Mouse (Mus musculus) cerebellum, postnatal 25 days (tissue): ENCODE data around the gene 1700020A23Rik.
"Not testable (repeated sequence)": the region's sequence is repeated elsewhere in the genome, so short reads cannot be mapped to it uniquely, and the experiment has no call there.

ENCODE experiments used
- DNase-seq, 2 experiments: peaks; one replicate each; pipeline ENCODE4 v3.0.0; 2021; ENCODE audit warnings: mixed read lengths in 2 of 2

1700020A23Rik gene

DNA sequence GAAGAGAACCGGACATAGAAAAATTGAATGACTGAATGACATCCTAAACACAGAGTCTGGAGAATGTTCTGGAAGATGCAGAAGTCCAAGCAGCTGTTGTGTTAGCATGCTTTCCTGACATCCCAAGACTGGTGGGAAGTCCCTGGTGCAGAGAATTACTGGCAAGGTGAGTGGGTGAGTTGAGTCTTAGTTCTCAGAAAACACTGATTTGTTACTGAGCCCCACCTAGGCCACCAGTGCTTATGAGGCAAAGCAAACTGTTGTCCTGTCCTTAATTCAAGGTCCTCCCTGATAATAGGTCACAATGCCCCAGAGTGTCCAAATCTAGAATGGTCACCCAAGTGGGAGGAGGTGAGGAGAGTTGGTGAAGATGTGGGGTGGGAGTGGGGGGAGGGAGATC, at the start of gene 1700020A23Rik, which contains the start of gene Gm28372:
1700020A23Rik (plus strand) TSS at position 321 of the 400 bp plus-strand sequence.
Gm28372 (plus strand) TSS at position 301 of the 400 bp plus-strand sequence.
- no peak for DNase-seq

DNA sequence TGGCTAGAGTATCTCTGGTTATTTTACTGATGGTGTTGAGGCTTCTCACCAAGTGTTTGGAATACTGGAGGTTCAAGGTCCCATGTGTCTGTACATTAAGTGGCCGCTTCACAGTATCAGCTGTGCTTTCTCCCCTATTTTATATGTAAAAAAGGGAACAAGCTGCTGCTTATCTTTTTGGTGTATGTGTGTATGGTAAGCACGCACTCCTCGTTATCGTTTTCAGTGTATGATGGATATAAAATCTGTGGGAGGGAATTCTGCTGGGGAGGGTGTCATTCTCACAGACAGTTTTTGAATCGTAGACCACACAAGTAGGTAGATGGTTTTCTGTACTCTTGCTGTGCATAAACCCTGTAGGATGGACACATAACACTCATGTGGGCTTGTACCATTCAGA, 47.5 kb upstream of the 1700020A23Rik start:
- no peak for DNase-seq

DNA sequence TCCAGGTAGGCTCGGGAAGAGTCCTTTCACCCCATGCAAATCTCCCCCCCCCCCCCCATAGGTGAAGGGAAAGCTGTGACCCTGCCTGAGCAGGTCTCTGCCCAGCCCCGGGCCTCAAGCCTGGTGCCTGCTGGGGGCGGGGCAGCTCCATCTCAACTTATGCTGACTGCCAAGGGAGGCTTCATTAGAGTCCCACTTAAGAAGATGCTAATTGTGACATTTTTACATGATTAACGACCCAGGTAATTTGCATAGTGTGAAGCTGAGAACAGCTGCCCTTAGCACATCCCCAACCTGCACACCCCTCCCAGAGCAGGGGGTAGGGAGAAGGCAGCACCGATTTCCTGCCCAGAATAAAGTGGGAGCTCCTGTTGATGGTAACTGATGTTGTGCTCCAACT, 46.2 kb upstream of the 1700020A23Rik start:
- no peak for DNase-seq

DNA sequence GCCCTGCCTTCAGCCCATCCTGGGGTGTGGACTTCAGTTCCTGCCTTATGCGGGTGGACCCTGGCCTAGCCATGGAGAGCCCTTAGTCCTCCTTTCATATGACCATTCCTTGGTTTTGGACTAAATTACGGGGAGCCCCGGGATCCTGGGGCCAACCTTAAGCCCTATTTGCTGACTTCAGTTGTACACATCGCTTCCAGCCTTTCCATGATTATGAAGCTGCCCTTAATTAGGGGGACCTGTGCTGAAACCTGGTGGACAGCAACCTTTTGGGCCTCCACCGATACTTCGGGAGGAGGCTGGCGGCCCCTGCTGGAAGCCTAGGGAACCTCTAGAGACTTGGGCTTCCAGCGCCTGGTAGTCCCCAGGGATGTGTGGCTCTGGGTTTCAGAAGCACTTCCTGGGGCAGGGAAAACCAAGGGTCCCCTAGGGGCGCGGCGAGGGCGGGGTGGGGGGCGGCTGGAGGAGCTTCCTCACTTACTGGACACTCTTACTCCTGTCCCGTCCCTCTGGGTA, 42.5 kb upstream of the 1700020A23Rik start:
- DNase-seq, result peak; percentile 27 to 53

DNA sequence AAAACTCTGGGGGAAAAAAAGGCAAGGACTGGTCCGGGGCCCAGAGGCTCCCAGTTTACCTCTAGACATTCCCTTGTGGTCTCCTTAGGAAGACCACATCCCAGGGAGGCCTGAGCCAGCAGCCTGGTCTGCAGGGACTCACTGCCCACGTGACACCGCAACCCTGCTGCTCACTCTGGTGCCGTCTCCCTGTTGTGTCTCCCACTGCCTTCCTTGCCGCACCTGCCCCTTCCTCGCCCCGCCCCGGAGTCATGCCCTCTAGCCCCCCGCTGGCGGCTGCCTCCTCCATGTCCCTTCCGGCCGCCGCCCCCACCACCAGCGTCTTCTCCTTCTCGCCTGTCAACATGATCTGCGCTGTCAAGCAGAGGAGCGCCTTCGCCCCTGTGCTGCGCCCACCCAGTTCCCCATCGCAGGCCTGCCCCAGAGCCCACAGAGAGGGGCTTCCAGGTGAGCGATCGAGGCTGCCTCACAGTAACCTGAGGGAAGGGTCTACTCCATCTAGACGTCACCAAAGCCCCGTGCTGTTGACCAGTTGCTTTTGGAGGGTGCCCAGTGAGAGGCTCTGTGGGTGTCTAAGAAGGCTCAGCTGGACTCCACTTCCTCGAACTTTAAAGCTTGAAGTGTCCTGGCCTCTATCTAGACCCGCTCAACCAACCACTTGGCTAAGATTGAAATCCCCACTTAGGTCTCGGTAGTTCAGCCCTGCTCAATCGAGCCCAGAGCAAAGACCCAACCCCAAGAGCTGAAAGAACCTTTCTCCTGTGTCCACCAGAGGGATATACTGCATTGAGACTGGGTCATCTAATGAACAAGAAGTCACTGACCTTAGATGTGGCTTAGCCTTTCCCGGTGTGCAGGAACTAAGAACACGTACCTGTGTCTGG, 39.6 kb upstream of the 1700020A23Rik start:
- DNase-seq, result no peak

- DNase-seq, result no peak
These were observed 37.7 kb upstream of the 1700020A23Rik start for GRCm38 (mm10) chr2:130367386-130367785.

GRCm38 (mm10) chr2:130373026-130373425, 32.0 kb upstream of the 1700020A23Rik start:
- DNase-seq, result not testable (repeated sequence)

- peak; percentile 15 to 18 for DNase-seq
These were observed 30.1 kb upstream of the 1700020A23Rik start for GRCm38 (mm10) chr2:130374951-130375350.

GRCm38 (mm10) chr2:130383205-130383604, 21.9 kb upstream of the 1700020A23Rik start:
- DNase-seq, result no peak

GRCm38 (mm10) chr2:130383895-130384294, 21.2 kb upstream of the 1700020A23Rik start:
- no peak for DNase-seq

GRCm38 (mm10) chr2:130386212-130386611, 18.8 kb upstream of the 1700020A23Rik start:
- no peak for DNase-seq

- no peak for DNase-seq
These were observed 16.3 kb upstream of the 1700020A23Rik start for GRCm38 (mm10) chr2:130388796-130389195.

DNA sequence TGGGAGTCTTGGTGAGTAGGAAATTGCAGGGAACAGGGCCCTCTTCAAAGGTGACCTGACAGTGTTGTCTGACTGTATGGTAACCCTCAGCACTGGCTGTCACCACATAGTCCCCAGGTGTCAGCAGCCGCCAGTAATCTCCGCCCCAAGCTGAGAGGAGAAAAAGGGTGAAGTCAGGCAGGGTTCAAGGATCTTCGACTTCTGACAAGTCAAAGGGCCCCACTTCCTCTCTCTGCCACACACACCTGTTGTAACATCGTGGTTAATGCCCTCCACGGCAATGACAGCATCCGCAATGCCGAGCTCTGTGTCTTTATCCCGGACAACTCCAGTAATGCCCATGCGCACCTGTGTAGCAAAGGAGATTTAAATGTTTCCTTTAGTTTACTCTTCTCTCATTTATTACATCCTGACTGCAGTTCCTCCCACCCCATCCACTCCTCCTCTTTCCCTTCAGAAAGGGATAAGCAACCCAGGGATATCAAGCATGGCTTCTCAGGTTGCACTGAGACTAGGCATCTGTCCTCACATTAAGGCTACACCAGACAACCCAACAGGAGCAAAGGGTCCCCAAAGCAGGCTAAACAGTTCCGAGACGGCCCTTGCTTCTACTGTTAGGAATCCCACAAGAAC, 13.9 kb upstream of the 1700020A23Rik start:
- no peak for DNase-seq

DNA sequence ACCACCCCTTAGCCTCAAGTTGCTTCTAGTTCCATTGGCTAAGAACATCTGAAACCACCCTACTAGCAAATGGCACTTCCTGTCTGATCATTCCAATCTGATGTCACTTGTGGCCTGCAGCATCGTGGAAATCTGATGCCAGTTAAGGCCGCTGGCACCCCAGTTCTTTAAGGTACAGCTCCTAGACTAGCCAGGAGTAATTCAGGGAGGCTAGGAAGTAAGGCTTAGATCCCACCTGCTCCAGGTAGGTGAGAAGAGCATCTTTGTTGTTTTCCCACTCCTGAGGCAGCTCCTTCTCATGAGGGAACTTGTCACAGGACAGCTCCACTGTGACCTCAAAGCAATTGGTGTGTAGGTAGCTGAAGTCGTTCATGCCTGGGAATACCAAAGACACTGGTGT, 12.2 kb upstream of the 1700020A23Rik start:
- DNase-seq, result no peak

- no peak for DNase-seq
These were observed 9.4 kb upstream of the 1700020A23Rik start for GRCm38 (mm10) chr2:130395696-130396095.

DNA sequence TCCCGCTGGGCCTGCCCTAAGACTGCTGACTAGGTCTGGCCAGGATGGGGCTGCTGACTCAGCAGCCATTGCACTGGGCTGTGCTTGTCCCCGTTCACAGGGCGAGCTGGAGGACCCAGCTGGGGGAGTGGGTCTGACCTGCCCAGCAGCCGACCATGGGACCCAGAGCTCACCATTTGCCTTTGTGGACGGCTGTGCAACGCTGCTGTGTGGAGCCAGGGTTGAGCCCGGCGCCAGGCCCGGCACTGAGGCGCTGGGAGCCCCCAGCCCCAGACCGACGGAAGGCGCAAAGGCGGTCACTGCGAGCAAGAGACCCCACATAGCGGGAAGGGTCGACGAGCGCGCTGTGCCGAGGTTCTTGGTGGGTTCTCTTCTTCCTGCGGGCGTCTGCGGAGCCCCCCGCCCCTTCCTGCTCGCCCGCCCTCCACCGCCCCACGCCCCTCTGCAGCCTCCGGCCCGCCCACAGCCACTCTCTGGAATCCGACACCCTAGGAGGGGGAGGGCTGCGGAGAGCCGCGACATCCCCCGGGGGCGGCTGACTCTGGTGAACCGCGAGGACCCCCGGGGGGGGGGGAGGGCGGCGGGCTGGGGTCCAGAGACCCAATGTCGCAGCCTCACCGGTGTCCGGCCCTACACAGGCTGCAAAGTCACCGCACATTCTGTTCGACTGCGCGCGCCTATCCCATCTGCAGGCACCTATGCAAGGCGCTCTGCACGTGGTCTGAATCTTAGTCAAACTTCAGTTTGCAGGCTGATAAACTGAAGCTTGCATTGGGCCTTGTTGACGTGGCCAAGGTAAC, 7.7 kb upstream of the 1700020A23Rik start, which contains the start of gene Cpxm1:
Cpxm1 (minus strand) TSS at position 389 of the 800 bp plus-strand sequence.
- peak in 1 of 2 experiments; percentile 15 for DNase-seq

DNA sequence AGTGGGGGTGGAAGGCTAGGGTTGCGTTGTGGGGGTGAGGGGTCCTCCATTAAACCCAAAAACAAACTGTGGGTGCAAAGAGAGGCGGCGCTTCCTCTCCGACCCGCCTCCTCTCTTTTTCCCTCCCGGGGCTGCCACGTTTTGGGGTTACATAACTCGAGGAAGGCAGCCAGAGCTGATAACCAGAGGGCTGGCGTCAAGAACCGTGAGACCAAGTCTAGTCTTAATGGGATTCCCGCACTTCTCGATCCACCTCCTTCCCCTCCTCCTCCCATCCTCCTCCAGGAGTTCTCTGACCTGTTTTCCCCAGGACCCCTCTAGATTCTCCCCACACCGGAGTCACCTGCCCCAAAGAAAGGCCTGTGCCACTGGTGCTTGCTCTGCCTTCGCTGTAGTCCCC, 7.0 kb upstream of the 1700020A23Rik start:
- peak in 1 of 2 experiments; percentile 14 for DNase-seq

DNA sequence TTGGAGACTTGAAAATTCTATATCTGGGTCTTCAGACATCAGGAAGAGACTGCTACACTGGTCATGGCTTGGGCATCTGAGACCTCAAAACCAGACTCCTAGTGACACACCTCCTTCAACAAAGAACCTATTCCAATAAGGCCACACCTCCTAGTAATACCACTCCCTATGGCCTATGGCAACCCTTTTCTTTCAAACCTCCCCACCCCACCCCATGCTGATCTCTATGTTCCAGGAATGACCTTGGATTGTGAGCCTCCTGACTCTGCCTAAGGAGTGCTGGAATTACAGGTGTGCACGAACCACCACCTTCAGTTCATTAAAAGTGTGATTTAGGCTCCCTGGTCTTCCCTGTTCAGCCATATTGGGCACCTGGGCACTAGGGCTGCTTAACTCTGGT, 5.0 kb upstream of the 1700020A23Rik start:
- DNase-seq, result no peak

DNA sequence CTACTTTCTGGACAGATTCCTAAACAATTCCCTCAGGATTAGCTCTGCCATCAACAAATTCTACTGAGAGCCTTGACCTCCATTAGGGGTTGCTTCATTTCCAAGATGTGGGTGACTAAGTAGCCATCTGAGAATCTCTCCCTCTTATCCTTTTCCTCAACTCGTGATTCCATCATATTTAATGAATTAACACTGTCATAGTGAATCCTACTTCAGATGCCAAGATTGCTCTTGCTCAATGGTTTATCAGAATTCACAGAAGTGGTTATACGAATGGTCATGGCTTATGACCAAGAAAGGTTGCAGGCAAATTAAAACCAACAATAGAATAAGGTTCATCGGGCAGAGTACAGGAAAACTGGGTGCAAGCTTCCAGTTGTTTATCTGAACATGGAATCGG, 3.2 kb upstream of the 1700020A23Rik start:
- DNase-seq, result no peak

DNA sequence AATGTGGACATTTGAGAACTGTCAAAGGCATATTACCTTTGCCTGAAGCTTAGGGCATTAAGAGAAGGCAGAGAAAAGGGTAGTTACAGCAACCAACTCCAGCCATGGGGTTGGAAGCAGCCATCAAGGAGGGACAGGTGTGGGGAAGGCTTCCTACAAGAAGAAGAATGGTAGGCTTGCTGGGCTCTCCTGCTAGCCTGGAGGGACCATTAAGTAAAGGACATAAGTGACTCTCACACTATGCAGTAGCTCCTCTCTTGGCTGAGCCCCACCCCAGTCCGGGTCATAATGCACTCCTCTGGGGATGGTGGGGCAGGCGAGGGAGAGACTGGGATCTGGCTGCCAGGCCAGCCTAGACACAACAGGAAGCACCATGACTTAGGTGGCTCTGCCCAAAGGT, 1.1 kb downstream of the 1700020A23Rik start, which contains the start of gene Tmem239:
Tmem239 (plus strand) TSS at position 301 of the 400 bp plus-strand sequence.
- no peak for DNase-seq

GRCm38 (mm10) chr2:130408194-130408593, 3.1 kb downstream of the 1700020A23Rik start:
- DNase-seq, result no peak
